Mouse (Mus musculus) heart, adult 2 months (tissue): ENCODE data around the gene Gm10198.

Experiments used
- CTCF ChIP-seq: fragments of 200-600 bp; IDR thresholded peaks from 2 replicates; pipeline ENCODE4 v1.8.1; 2022; ENCODE audit warnings: antibody characterized with exemption, mild to moderate bottlenecking, moderate library complexity
- EP300 ChIP-seq: fragments of 200-500 bp; IDR thresholded peaks from 2 replicates; pipeline ENCODE4 v1.6.1; 2011; ENCODE audit warnings: low read depth, low read length, control low read depth; ENCODE audit not compliant: insufficient read depth
- POLR2A ChIP-seq: fragments of 200-500 bp; IDR thresholded peaks from 2 replicates; pipeline ENCODE4 v1.6.1; 2011; ENCODE audit warnings: mild to moderate bottlenecking, low read depth, low read length, control low read depth; ENCODE audit not compliant: insufficient read depth

GRCm38 (mm10) chr13:111592485-111592884, at the start of gene Gm10198:
- TF ChIP-seq POLR2A (no peak), CTCF (no peak), EP300 (no peak)
